ENCODE assay signal across 8 mouse cellular contexts in the genomic region with DNA sequence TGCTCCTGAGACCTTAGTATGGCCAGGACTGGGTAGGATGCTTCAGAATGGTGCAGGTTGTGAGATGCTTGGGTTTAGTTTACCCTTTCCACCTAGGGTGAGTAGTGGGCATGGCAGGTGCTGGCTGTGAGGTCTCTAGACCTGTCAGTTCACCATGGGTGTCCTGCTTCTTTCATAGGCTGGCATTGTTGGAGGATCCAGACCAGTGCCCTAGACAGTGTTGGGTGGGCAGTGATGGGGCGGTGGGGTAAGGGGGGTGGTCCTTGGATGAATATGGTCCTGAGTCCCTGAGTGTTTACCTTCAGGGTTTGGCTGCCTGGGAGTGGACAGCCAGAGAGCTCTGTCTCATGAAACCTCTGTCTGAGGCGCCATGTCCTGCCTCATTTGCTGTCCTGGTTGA. TPM values are rescaled to one million over a fixed set of nuclear protein-coding genes. Genes with fewer than 3 reads are reported as not detected.
DNase-seq lines count a peak whose midpoint lies in the region; ATAC-seq and TF ChIP-seq lines count a peak whose summit lies in the region.

No protein-coding gene starts in this region.

- H3K4me3 ChIP-seq in lung, embryonic 15.5 days, result peak overlapping the region; percentile 72
- H3K4me3 ChIP-seq in forebrain, embryonic 14.5 days (ENCODE audit: low read depth, low read length), result peak overlapping the region; percentile 97
- H3K4me3 ChIP-seq in limb, embryonic 14.5 days (replicated peaks; ENCODE audit: low read length), result peak overlapping the region; percentile 99
- peak overlapping the region; percentile 99 for H3K4me3 ChIP-seq in stomach, embryonic 14.5 days (ENCODE audit: low read depth, low read length)

- peak overlapping the region; percentile 100 for H3K27ac ChIP-seq in lung, embryonic 15.5 days
- H3K27ac ChIP-seq in forebrain, embryonic 14.5 days (ENCODE audit: low read depth, low read length), result peak overlapping the region; percentile 70; the same call in 1 of the 2 replicates
- H3K27ac ChIP-seq in limb, embryonic 14.5 days (replicated peaks; ENCODE audit: low read depth, low read length), result no peak overlapping the region
- H3K27ac ChIP-seq in stomach, embryonic 14.5 days (ENCODE audit: low read length), result peak overlapping the region; percentile 81; the same call in 1 of the 2 replicates

- intact Hi-C loops in left cerebral cortex, postnatal 36 days (cut with DNase I), result no loop called here

- peak overlapping the region; percentile 86 for H3K4me2 ChIP-seq in lung, embryonic 15.5 days
- peak overlapping the region; percentile 82 for H3K4me2 ChIP-seq in forebrain, embryonic 14.5 days (ENCODE audit: low read length)
- H3K4me2 ChIP-seq in limb, embryonic 14.5 days (replicated peaks; ENCODE audit: low read depth, low read length, severe bottlenecking), result peak overlapping the region; percentile 98
- H3K4me2 ChIP-seq in stomach, embryonic 14.5 days (replicated peaks; ENCODE audit: low read depth, low read length), result peak overlapping the region; percentile 84

- no peak for DNase-seq in lung, postnatal 10 days
- no peak for DNase-seq in forebrain, embryonic 14.5 days (ENCODE audit: low spot score)
- no peak for DNase-seq in limb, embryonic 14.5 days (ENCODE audit: low spot score)
- no peak for DNase-seq in thymus, postnatal 14 days
- no peak for DNase-seq in left cerebral cortex, postnatal 36 days (ENCODE audit: low spot score in 2 of 2)
- DNase-seq in embryo, embryonic 10.5 days (ENCODE audit: low spot score), result no peak

- peak overlapping the region; percentile 92; the same call in 1 of the 2 replicates for H3K9ac ChIP-seq in lung, embryonic 15.5 days
- peak overlapping the region; percentile 94 for H3K9ac ChIP-seq in forebrain, embryonic 14.5 days (ENCODE audit: low read length)
- H3K9ac ChIP-seq in limb, embryonic 14.5 days (ENCODE audit: low read depth, low read length, severe bottlenecking), result peak overlapping the region; percentile 25; the same call in 1 of the 2 replicates
- H3K9ac ChIP-seq in stomach, embryonic 14.5 days (replicated peaks; ENCODE audit: low read depth, low read length), result no peak overlapping the region

- H3K4me1 ChIP-seq in lung, embryonic 15.5 days, result peaks cover 44% of the 10 kb centered on the region
- peaks cover 33% of the 10 kb centered on the region for H3K4me1 ChIP-seq in forebrain, embryonic 14.5 days (ENCODE audit: control insufficient read depth, insufficient read depth, low read length)
- H3K4me1 ChIP-seq in limb, embryonic 14.5 days (ENCODE audit: control insufficient read depth, insufficient read depth, low read length), result peaks cover 29% of the 10 kb centered on the region
- peaks cover 32% of the 10 kb centered on the region for H3K4me1 ChIP-seq in stomach, embryonic 14.5 days (ENCODE audit: control insufficient read depth, insufficient read depth, low read length)

- 54% methylated on average over 2 of the region's 2 CpGs for WGBS in lung, embryonic 15.5 days
- WGBS in forebrain, embryonic 14.5 days, result 70% methylated on average over 2 of the region's 2 CpGs
- 74% methylated on average over 2 of the region's 2 CpGs for WGBS in limb, embryonic 14.5 days
- 57% methylated on average over 2 of the region's 2 CpGs for WGBS in stomach, embryonic 14.5 days

- no peak for TF ChIP-seq POLR2A in limb, embryonic 14.5 days (IDR thresholded peaks at IDR 0.05; ENCODE audit: borderline replicate concordance, extremely low read depth, insufficient read depth, insufficient read length)

- ATAC-seq in lung, embryonic 15.5 days (ENCODE audit: borderline replicate concordance, extremely low read depth, low FRiP score, low TSS enrichment), result no peak
- ATAC-seq in forebrain, embryonic 14.5 days, result no peak
- ATAC-seq in limb, embryonic 14.5 days (ENCODE audit: low FRiP score, low read depth), result no peak
- ATAC-seq in stomach, embryonic 14.5 days (ENCODE audit: insufficient number of reproducible peaks, insufficient read depth, low FRiP score, low read depth), result no peak

- peaks cover 52% of the 10 kb centered on the region for H3K36me3 ChIP-seq in lung, embryonic 15.5 days
- H3K36me3 ChIP-seq in forebrain, embryonic 14.5 days (ENCODE audit: control insufficient read depth, insufficient read depth, low read length), result peaks cover 62% of the 10 kb centered on the region
- peaks cover 73% of the 10 kb centered on the region for H3K36me3 ChIP-seq in limb, embryonic 14.5 days (ENCODE audit: control insufficient read depth, insufficient read depth, low read length)
- H3K36me3 ChIP-seq in stomach, embryonic 14.5 days (ENCODE audit: control insufficient read depth, insufficient read depth, low read length), result peaks cover 64% of the 10 kb centered on the region

- no peaks in the 10 kb centered on the region for H3K9me3 ChIP-seq in lung, embryonic 15.5 days
- H3K9me3 ChIP-seq in forebrain, embryonic 14.5 days (replicated peaks; ENCODE audit: control insufficient read depth, low read length), result no peaks in the 10 kb centered on the region
- no peaks in the 10 kb centered on the region for H3K9me3 ChIP-seq in limb, embryonic 14.5 days (ENCODE audit: control insufficient read depth, low read length)
- H3K9me3 ChIP-seq in stomach, embryonic 14.5 days (ENCODE audit: control insufficient read depth, low read depth, low read length), result no peaks in the 10 kb centered on the region

- H3K27me3 ChIP-seq in lung, embryonic 15.5 days, result no peaks in the 10 kb centered on the region
- no peaks in the 10 kb centered on the region for H3K27me3 ChIP-seq in forebrain, embryonic 14.5 days (replicated peaks; ENCODE audit: control insufficient read depth, insufficient read depth, low read length)
- no peaks in the 10 kb centered on the region for H3K27me3 ChIP-seq in limb, embryonic 14.5 days (ENCODE audit: control insufficient read depth, insufficient read depth, low read length)
- H3K27me3 ChIP-seq in stomach, embryonic 14.5 days (ENCODE audit: control insufficient read depth, insufficient read depth, low read length), result no peaks in the 10 kb centered on the region

RNA-seq across cellular contexts. Expression of a gene that starts 3.7 kb away (rescaled TPM):
- 367 and 368 TPM in 2 replicates for polyA plus RNA-seq in lung, embryonic 15.5 days (2015; fragmentation: Nextera tagmentation; extraction: Ambion mirVana)
- 98.2 and 109 TPM in 2 replicates for polyA plus RNA-seq in forebrain, embryonic 14.5 days (2014; fragmentation: Nextera tagmentation; extraction: Ambion mirVana)
- 536 and 644 TPM in 2 replicates for polyA plus RNA-seq in limb, embryonic 14.5 days (2012; rRNA removed)
- 262 and 279 TPM in 2 replicates for polyA plus RNA-seq in limb, embryonic 14.5 days (2014; fragmentation: Nextera tagmentation; extraction: Ambion mirVana)
- 237 and 275 TPM in 2 replicates for polyA plus RNA-seq in stomach, embryonic 14.5 days (2014; fragmentation: Nextera tagmentation; extraction: Ambion mirVana)
- 10 to 100 TPM; 40.2 to 51.9 TPM for total RNA-seq in left cerebral cortex, postnatal 36 days (2021)

RNA-seq across cellular contexts. Expression of a gene that starts 16.4 kb away (rescaled TPM):
- 3.7 and 3.8 TPM in 2 replicates for polyA plus RNA-seq in lung, embryonic 15.5 days (2015; fragmentation: Nextera tagmentation; extraction: Ambion mirVana)
- 16.9 and 17.1 TPM in 2 replicates for polyA plus RNA-seq in forebrain, embryonic 14.5 days (2014; fragmentation: Nextera tagmentation; extraction: Ambion mirVana)
- 10.3 and 17.3 TPM in 2 replicates for polyA plus RNA-seq in limb, embryonic 14.5 days (2012; rRNA removed)
- 5.9 and 8.2 TPM in 2 replicates for polyA plus RNA-seq in limb, embryonic 14.5 days (2014; fragmentation: Nextera tagmentation; extraction: Ambion mirVana)
- polyA plus RNA-seq in stomach, embryonic 14.5 days (2014; fragmentation: Nextera tagmentation; extraction: Ambion mirVana), result 2.9 and 5.6 TPM in 2 replicates
- 1 to 10 TPM; 2.2 to 2.4 TPM for total RNA-seq in left cerebral cortex, postnatal 36 days (2021)

RNA-seq across cellular contexts. Expression of a gene that starts 16.5 kb away (rescaled TPM):
- polyA plus RNA-seq in lung, embryonic 15.5 days (2015; fragmentation: Nextera tagmentation; extraction: Ambion mirVana), result 29.1 and 32.4 TPM in 2 replicates
- 224 and 298 TPM in 2 replicates for polyA plus RNA-seq in forebrain, embryonic 14.5 days (2014; fragmentation: Nextera tagmentation; extraction: Ambion mirVana)
- 220 and 326 TPM in 2 replicates for polyA plus RNA-seq in limb, embryonic 14.5 days (2012; rRNA removed)
- 61.5 and 79.7 TPM in 2 replicates for polyA plus RNA-seq in limb, embryonic 14.5 days (2014; fragmentation: Nextera tagmentation; extraction: Ambion mirVana)
- 41.3 and 51.7 TPM in 2 replicates for polyA plus RNA-seq in stomach, embryonic 14.5 days (2014; fragmentation: Nextera tagmentation; extraction: Ambion mirVana)
- total RNA-seq in left cerebral cortex, postnatal 36 days (2021), result 10 to 100 TPM; 50.4 to 57.1 TPM

RNA-seq across cellular contexts. Expression of a gene that starts 28.2 kb away (rescaled TPM):
- 0.25 and 0.72 TPM in 2 replicates for polyA plus RNA-seq in lung, embryonic 15.5 days (2015; fragmentation: Nextera tagmentation; extraction: Ambion mirVana)
- 0.36 TPM in 1 of 2 replicates, not detected in the other for polyA plus RNA-seq in forebrain, embryonic 14.5 days (2014; fragmentation: Nextera tagmentation; extraction: Ambion mirVana)
- polyA plus RNA-seq in limb, embryonic 14.5 days (2012; rRNA removed), result 0.35 and 1.8 TPM in 2 replicates
- polyA plus RNA-seq in limb, embryonic 14.5 days (2014; fragmentation: Nextera tagmentation; extraction: Ambion mirVana), result 0.62 and 1.2 TPM in 2 replicates
- polyA plus RNA-seq in stomach, embryonic 14.5 days (2014; fragmentation: Nextera tagmentation; extraction: Ambion mirVana), result 0.88 and 3.3 TPM in 2 replicates
- total RNA-seq in left cerebral cortex, postnatal 36 days (2021), result not detected

RNA-seq across cellular contexts. Expression of a gene that starts 32.8 kb away (rescaled TPM):
- not detected in 2 replicates for polyA plus RNA-seq in lung, embryonic 15.5 days (2015; fragmentation: Nextera tagmentation; extraction: Ambion mirVana)
- polyA plus RNA-seq in forebrain, embryonic 14.5 days (2014; fragmentation: Nextera tagmentation; extraction: Ambion mirVana), result not detected in 2 replicates
- 1.1 and 2.3 TPM in 2 replicates for polyA plus RNA-seq in limb, embryonic 14.5 days (2012; rRNA removed)
- polyA plus RNA-seq in limb, embryonic 14.5 days (2014; fragmentation: Nextera tagmentation; extraction: Ambion mirVana), result not detected in 2 replicates
- not detected in 2 replicates for polyA plus RNA-seq in stomach, embryonic 14.5 days (2014; fragmentation: Nextera tagmentation; extraction: Ambion mirVana)
- total RNA-seq in left cerebral cortex, postnatal 36 days (2021), result not detected
